Mouse (Mus musculus) spleen, adult 2 months (tissue): ENCODE measurements around the gene Swsap1. TPM values are rescaled to one million over a fixed set of nuclear protein-coding genes. Genes with fewer than 3 reads are reported as not detected.

Source experiments
- DNase-seq, 2 experiments: peaks; one replicate each; pipeline versions ENCODE4 v3.0.0 to v3.0.0-alpha.2; 2012 to 2021; ENCODE audit warnings: low spot score in 2 of 2, low read depth in 1 of 2
- H3K27ac ChIP-seq: fragments of 200-500 bp; 2 replicates; pipeline ENCODE4 v1.5.1; 2012; ENCODE audit warnings: low read length, inconsistent platforms; ENCODE audit not compliant: insufficient read depth
- H3K27me3 ChIP-seq: fragments of 200-500 bp; 2 replicates; pipeline ENCODE4 v1.6.1; 2012; ENCODE audit warnings: mild to moderate bottlenecking, moderate library complexity, low read length, inconsistent platforms; ENCODE audit not compliant: control insufficient read depth, insufficient read depth
- H3K36me3 ChIP-seq: fragments of 200-500 bp; 2 replicates; pipeline ENCODE4 v1.6.1; 2012; ENCODE audit warnings: mild to moderate bottlenecking, low read length, inconsistent platforms; ENCODE audit not compliant: control insufficient read depth, insufficient read depth
- H3K4me1 ChIP-seq: fragments of 200-500 bp; 2 replicates; pipeline ENCODE4 v1.6.1; 2011; ENCODE audit warnings: inconsistent platforms; ENCODE audit not compliant: control insufficient read depth, insufficient read depth, insufficient read length
- H3K4me3 ChIP-seq: fragments of 200-500 bp; 2 replicates; pipeline ENCODE4 v1.5.1; 2011; ENCODE audit warnings: mild to moderate bottlenecking, inconsistent platforms; ENCODE audit not compliant: insufficient read depth, insufficient read length; ENCODE audit errors: extremely low read depth
- CTCF ChIP-seq: fragments of 200-500 bp; IDR thresholded peaks from 2 replicates; pipeline ENCODE4 v1.5.1; 2011; ENCODE audit warnings: mild to moderate bottlenecking, inconsistent platforms; ENCODE audit not compliant: insufficient read depth, insufficient read length, insufficient replicate concordance; ENCODE audit errors: extremely low read depth
- POLR2A ChIP-seq: fragments of 200-500 bp; IDR thresholded peaks from 2 replicates; pipeline ENCODE4 v1.6.1; 2011; ENCODE audit warnings: low read depth, low read length, inconsistent platforms
- WGBS: fragments of 180-500 bp; shearing (Covaris S2); methylation state at CpG from one replicate; pipeline ENCODE4 v1.1.7; 2018; 5-methylcytosine and 5-hydroxymethylcytosine counted together
- polyA plus RNA-seq: library from polyadenylated mRNA; depleted of rRNA; stranded (reverse); fragments of >200 nt; gene quantifications from 2 replicates; pipeline ENCODE4 v1.2.3, GENCODE M21; 2012

Swsap1 gene
- polyA plus RNA-seq, 1 experiment, result 6.5 TPM

DNA sequence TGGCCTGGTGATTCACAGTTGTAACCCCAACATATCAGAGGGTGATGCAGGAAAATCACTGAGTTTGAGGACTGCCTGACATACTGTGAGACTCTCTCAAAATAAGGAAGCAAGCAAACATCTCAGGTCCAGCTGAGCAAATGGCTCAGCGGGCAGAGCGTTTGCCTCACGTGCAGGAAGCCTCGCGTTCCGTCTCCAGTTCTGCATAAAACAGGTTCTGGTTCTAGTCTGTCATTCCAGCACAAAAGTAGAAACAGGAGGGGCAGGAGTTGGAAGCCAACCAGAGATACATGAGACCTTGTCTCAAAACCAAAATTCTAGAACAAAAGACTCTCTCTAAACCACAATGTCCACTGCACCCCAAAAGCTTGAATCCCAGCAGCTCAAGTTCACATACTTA lies 28.8 kb upstream of the Swsap1 start:
- Histone ChIP-seq H3K36me3 (no peaks in the 10 kb centered on the region), H3K27me3 (no peaks in the 10 kb centered on the region), H3K4me3 (peak overlapping the region; percentile 44), H3K4me1 (no peaks in the 10 kb centered on the region; the same call in none of the 2 replicates), H3K27ac (no peak overlapping the region)
- no peak for DNase-seq
- WGBS, result 10% methylated on average over 6 of the region's 6 CpGs
- no peak for TF ChIP-seq POLR2A
- TF ChIP-seq CTCF, result no peak

DNA sequence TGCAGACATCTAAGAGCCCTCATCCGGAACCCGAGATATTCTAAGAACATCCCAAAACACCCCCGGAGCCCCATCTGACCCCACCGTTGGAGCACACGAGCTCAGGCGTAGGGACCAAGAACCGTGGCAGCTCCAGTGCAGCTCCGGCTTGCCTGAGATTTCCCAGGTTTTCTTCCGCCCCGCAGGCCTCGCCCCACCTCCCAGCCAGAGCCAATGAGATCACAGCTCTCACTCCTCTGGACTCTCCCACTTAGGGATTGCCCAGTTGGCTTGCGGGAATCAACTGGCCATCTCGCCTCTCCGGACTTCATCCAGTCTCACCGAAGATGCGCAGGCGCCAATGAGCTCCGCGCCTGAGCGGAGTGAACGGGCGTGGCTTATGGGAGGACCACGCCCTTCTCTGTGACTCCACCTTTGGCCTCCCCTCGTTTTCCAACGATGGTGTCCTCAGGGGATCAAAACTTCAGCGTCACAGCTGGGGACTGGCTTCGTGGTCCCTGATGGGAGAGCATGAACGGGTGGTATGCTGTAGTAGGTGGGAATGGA lies 28.3 kb upstream of the Swsap1 start, which contains the start of the genes Ccdc159 and Tmem205:
Gene Ccdc159 (plus strand): TSS at position 264 of the 546 bp plus-strand sequence.
Gene Tmem205 (minus strand): TSS at position 349 of the 546 bp plus-strand sequence.
- Histone ChIP-seq H3K27ac (no peak within 1 kb of the TSS), H3K36me3 (no peaks in the 10 kb centered on the region), H3K4me1 (no peaks in the 10 kb centered on the region; the same call in none of the 2 replicates), H3K4me3 (peak within 1 kb of the TSS; percentile 44), H3K27me3 (no peaks in the 10 kb centered on the region)
- DNase-seq, result no peak
- no peak for TF ChIP-seq POLR2A
- no peak for TF ChIP-seq CTCF
- 1% methylated on average over 28 of the region's 28 CpGs for WGBS

DNA sequence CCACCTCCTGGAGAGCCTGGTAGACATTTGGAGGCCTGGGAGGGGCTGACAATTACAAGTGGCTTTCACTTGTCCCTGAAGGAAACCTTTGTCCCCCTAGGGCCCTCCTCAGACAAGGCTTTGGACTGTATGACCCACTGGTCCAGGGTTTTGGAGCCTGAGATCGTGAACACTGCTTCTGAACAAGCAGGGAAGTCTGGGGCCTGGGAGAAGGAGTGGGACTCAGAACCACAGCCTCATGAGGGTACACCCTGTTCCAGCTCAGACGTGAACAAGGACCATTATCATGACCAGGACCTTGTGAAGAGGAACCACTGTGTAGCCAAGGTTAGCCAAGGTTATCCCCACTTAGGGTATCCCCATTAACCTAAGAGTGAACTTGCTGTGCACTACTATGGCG lies 26.3 kb upstream of the Swsap1 start:
- TF ChIP-seq CTCF, result no peak
- TF ChIP-seq POLR2A, result no peak
- 84% methylated on average over 3 of the region's 3 CpGs for WGBS
- Histone ChIP-seq H3K4me1 (no peaks in the 10 kb centered on the region; the same call in 1 of the 2 replicates), H3K4me3 (no peak overlapping the region), H3K36me3 (no peaks in the 10 kb centered on the region), H3K27ac (no peak overlapping the region), H3K27me3 (no peaks in the 10 kb centered on the region)
- no peak for DNase-seq

DNA sequence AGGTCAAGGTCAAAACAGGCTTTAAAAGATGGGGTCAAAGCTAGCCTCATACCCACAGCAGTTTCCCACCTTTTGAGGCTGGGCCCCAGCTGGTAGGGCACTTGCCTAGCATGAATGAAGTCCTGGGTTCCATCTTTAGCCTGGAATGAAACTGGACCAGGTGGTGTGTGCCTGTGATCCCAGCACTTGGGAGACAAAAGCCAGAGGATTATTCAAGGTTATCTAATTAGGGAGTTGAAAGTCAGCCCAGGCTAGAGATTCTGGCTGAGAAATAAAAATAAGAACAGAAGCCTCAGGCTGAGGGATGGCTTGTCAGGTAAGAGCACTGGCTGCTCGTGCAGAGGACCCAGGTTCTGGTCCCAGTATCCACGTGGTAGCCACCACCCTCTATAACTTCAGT lies 23.5 kb upstream of the Swsap1 start:
- Histone ChIP-seq H3K27ac (no peak overlapping the region), H3K4me1 (peaks cover 4% of the 10 kb centered on the region; the same call in 1 of the 2 replicates), H3K36me3 (no peaks in the 10 kb centered on the region), H3K4me3 (no peak overlapping the region), H3K27me3 (no peaks in the 10 kb centered on the region)
- TF ChIP-seq POLR2A (no peak), CTCF (no peak)
- DNase-seq, result no peak
- 76% methylated on average over 2 of the region's 2 CpGs for WGBS

DNA sequence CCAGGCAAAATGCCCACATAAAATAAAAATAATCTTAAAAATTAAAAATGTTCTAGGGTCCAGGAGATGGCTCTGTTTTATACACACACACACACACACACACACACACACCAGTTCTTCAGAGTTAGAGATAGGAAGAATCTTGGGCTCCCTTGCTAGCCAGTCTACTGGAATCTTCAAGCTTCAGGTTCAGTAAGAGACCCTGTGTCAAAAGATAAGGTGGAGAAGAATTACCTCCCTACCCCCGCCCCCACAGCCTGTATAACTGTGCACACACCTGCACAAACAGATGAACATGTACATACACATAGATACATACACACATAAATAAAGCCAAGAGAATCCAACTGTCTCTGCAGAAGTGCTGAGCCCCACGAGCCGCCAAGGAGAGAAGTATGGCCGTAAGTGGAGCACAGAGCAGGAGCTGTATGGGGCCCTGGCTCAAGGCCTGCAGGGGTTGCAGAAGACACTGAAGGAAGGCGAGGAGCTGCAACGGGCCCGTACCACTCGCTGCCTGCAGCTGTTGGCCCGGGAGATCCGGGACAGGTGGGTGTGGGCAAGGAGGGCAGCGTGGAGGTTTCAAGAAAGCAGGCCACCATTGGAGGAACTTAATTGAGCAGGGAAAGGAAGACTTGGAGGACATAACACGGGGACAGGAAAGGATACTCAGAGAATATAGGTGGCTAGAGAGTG lies 23.0 kb upstream of the Swsap1 start:
- DNase-seq, result no peak
- peaks cover 4% of the 10 kb centered on the region; the same call in 1 of the 2 replicates for H3K4me1 ChIP-seq
- TF ChIP-seq CTCF (no peak), POLR2A (no peak)
- no peak overlapping the region for H3K4me3 ChIP-seq
- no peaks in the 10 kb centered on the region for H3K36me3 ChIP-seq
- no peaks in the 10 kb centered on the region for H3K27me3 ChIP-seq
- H3K27ac ChIP-seq, result no peak overlapping the region
- WGBS, result 76% methylated on average over 12 of the region's 12 CpGs

DNA sequence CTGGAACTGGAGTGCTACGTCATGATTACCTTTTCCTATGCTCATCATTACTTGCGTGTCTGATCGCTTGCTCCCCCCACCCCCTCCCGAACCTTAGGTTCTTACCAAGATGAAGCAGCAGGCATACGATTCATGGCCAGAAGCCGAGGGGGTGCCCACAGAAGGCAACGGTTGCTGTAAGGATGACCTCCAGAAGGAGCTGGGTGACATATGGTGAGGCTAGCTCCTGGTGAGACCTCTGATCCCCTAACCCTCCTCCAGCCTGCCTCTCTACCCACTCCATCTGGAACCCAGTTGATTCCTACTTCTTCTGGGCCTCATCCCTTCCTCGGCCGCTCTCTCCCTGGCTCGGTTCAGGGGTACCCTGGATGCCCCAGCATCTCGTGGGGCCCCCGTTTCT lies 21.5 kb upstream of the Swsap1 start:
- no peaks in the 10 kb centered on the region for H3K27me3 ChIP-seq
- no peak overlapping the region for H3K27ac ChIP-seq
- 91% methylated on average over 12 of the region's 12 CpGs for WGBS
- TF ChIP-seq POLR2A (no peak), CTCF (no peak)
- H3K36me3 ChIP-seq, result no peaks in the 10 kb centered on the region
- no peak for DNase-seq
- no peak overlapping the region for H3K4me3 ChIP-seq
- peaks cover 4% of the 10 kb centered on the region; the same call in 1 of the 2 replicates for H3K4me1 ChIP-seq
